Mouse (Mus musculus): ENCODE results near the gene Cytl1. TPM values are rescaled to one million over a fixed set of nuclear protein-coding genes. Genes with fewer than 3 reads are reported as not detected.

Cytl1 gene
- polyA plus RNA-seq, 1 experiment from 2014 or later: 1.2 TPM

DNA sequence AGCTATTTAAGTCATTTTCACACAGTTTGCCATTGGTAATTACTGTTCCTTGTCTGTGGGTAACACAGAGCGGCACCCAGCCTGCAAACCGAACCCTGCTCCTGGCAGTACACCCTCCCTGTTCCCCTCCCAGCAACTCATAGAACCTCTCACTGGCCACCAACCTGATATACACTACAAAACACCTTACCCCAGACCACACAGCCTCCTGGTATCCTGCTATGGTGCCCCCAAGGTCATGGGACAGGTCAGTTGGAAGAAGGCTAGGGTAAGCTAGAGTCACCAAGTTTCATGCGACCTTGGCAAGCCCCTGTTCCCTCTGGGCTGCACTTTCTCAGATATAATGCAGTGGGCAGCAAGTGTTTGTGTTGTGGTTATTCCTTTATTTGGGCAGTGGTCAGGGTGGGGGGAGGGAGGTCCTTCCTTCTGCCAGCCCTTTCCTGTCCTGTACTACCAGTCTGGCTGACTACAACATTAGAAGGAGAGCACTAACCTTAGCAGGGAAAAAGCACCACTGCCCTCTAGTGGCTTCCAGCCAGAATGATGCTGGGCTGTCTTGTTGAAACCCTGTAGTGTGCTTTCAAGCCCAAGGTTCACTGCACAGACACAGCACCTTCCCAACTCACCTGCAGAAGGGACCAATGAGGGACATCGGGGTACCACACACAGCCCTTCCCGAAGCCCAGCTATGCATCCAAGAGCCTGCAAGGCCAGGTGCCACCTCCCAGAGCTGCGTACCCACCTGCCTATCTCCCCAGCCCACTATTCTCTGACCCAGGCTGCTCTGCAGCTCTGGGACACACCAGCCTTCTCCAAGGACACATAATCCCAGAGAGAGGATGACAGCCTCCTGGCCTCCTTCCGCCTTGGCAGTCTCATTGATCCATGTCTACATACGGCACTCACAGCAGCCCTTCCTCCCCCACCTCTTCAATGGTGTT lies 17.0 kb downstream of the Cytl1 start:
- H3K27ac ChIP-seq (replicated peaks; ENCODE audit: low read depth, low read length): no peak overlapping the region
- ATAC-seq (replicated peaks; ENCODE audit: insufficient number of reproducible peaks, low FRiP score, low TSS enrichment, low read depth): peak; percentile 45
- WGBS: 58% methylated on average over 8 of the region's 8 CpGs

DNA sequence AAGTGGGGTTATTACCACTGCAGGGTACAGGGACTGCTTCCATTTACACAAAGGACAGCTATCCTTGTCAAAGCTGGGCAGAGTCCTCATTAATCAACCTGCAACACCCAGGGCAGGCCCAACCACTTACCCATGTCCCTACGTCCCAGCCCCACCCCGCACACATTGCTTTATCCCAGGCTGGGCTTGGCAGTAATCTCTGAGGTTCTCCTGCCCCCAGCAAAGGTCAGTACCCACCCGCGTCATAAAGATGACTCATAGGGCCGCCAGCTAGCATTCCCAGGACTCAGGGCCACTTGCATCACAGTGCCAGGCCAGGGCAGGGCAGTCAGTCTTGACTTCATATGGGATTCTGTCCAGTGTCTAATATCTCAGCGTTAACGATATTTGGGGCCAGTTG lies 18.0 kb downstream of the Cytl1 start:
- no peak for DNase-seq (ENCODE audit: low spot score)
- Histone ChIP-seq H3K27me3 (ENCODE audit: control insufficient read depth, insufficient read depth, low read length) (no peaks in the 10 kb centered on the region), H3K36me3 (replicated peaks; ENCODE audit: control insufficient read depth, insufficient read depth, low read depth, low read length) (no peaks in the 10 kb centered on the region), H3K9ac (replicated peaks; ENCODE audit: low read length) (no peak overlapping the region), H3K27ac (replicated peaks; ENCODE audit: low read depth, low read length) (no peak overlapping the region), H3K9me3 (replicated peaks; ENCODE audit: control insufficient read depth, low read length) (no peaks in the 10 kb centered on the region), H3K4me2 (ENCODE audit: low read depth, low read length) (no peak overlapping the region), H3K4me1 (ENCODE audit: control insufficient read depth, insufficient read depth, low read length) (no peaks in the 10 kb centered on the region; the same call in 1 of the 2 replicates), H3K4me3 (ENCODE audit: low read depth, low read length) (no peak overlapping the region)
- 84% methylated on average over 7 of the region's 7 CpGs for WGBS
- no peak for ATAC-seq (replicated peaks; ENCODE audit: insufficient number of reproducible peaks, low FRiP score, low TSS enrichment, low read depth)

More for the DNA sequence above, 17.0 kb downstream of the Cytl1 start:
- H3K9ac ChIP-seq (replicated peaks; ENCODE audit: low read length): no peak overlapping the region
- no peaks in the 10 kb centered on the region for H3K27me3 ChIP-seq (ENCODE audit: control insufficient read depth, insufficient read depth, low read length)
- no peak overlapping the region for H3K4me2 ChIP-seq (ENCODE audit: low read depth, low read length)
- no peaks in the 10 kb centered on the region; the same call in 1 of the 2 replicates for H3K4me1 ChIP-seq (ENCODE audit: control insufficient read depth, insufficient read depth, low read length)
- H3K36me3 ChIP-seq (replicated peaks; ENCODE audit: control insufficient read depth, insufficient read depth, low read depth, low read length): no peaks in the 10 kb centered on the region
- no peak overlapping the region for H3K4me3 ChIP-seq (ENCODE audit: low read depth, low read length)
- H3K9me3 ChIP-seq (replicated peaks; ENCODE audit: control insufficient read depth, low read length): no peaks in the 10 kb centered on the region
- DNase-seq (ENCODE audit: low spot score): peak; percentile 88

DNA sequence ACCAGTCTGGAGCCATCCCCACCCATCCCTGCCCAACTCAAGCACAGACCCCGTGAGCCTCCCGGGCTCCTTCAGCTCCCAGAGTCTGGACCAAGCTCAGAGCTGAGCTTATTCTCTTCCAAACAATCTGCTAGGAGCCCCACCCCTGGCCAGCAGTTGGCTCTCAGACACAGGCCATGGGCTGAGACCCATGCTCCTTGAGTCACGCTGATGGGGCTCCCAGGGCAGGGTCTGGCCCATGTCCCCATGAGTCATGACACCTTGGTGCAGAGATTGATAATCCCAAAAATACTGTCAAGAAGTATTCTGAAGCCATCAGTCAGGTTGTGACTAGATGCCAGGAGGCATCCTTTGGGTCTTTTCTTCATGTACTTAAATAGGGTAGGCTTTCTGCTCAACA lies 26.7 kb downstream of the Cytl1 start:
- no peak for DNase-seq (ENCODE audit: low spot score)
- H3K9me3 ChIP-seq (replicated peaks; ENCODE audit: control insufficient read depth, low read length): no peaks in the 10 kb centered on the region
- H3K36me3 ChIP-seq (replicated peaks; ENCODE audit: control insufficient read depth, insufficient read depth, low read depth, low read length): no peaks in the 10 kb centered on the region
- no peak overlapping the region for H3K4me3 ChIP-seq (ENCODE audit: low read depth, low read length)
- 87% methylated on average over 3 of the region's 3 CpGs for WGBS
- no peak overlapping the region for H3K9ac ChIP-seq (replicated peaks; ENCODE audit: low read length)
- no peaks in the 10 kb centered on the region for H3K4me1 ChIP-seq (ENCODE audit: control insufficient read depth, insufficient read depth, low read length)
- H3K4me2 ChIP-seq (ENCODE audit: low read depth, low read length): no peak overlapping the region
- no peaks in the 10 kb centered on the region for H3K27me3 ChIP-seq (ENCODE audit: control insufficient read depth, insufficient read depth, low read length)
- ATAC-seq (replicated peaks; ENCODE audit: insufficient number of reproducible peaks, low FRiP score, low TSS enrichment, low read depth): no peak
- H3K27ac ChIP-seq (replicated peaks; ENCODE audit: low read depth, low read length): no peak overlapping the region

DNA sequence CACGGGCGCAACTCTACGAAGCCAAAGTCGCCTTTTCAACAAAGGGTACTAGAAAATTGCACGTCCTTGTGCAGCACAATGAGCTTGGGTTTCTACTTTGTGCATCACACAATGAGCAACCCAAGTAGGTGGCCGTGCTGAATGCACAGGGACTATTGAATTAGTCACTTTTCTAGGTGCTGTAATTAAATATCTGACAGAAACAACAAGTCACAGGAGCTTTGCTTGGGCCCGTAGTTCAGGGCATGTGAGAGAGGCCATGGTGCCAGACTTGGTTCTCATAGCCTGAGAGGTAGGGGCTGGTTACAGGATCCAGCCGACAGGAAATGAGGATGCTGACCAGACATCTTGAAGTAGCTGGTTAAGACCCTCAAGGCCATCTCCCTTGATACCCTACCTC lies 30.5 kb downstream of the Cytl1 start:
- H3K36me3 ChIP-seq (replicated peaks; ENCODE audit: control insufficient read depth, insufficient read depth, low read depth, low read length): no peaks in the 10 kb centered on the region
- no peaks in the 10 kb centered on the region for H3K27me3 ChIP-seq (ENCODE audit: control insufficient read depth, insufficient read depth, low read length)
- no peak overlapping the region for H3K4me2 ChIP-seq (ENCODE audit: low read depth, low read length)
- no peak overlapping the region for H3K4me3 ChIP-seq (ENCODE audit: low read depth, low read length)
- DNase-seq (ENCODE audit: low spot score): no peak
- H3K27ac ChIP-seq (replicated peaks; ENCODE audit: low read depth, low read length): no peak overlapping the region
- H3K4me1 ChIP-seq (ENCODE audit: control insufficient read depth, insufficient read depth, low read length): no peaks in the 10 kb centered on the region; the same call in 1 of the 2 replicates
- 62% methylated on average over 8 of the region's 8 CpGs for WGBS
- ATAC-seq (replicated peaks; ENCODE audit: insufficient number of reproducible peaks, low FRiP score, low TSS enrichment, low read depth): no peak
- H3K9me3 ChIP-seq (replicated peaks; ENCODE audit: control insufficient read depth, low read length): no peaks in the 10 kb centered on the region
- H3K9ac ChIP-seq (replicated peaks; ENCODE audit: low read length): no peak overlapping the region

DNA sequence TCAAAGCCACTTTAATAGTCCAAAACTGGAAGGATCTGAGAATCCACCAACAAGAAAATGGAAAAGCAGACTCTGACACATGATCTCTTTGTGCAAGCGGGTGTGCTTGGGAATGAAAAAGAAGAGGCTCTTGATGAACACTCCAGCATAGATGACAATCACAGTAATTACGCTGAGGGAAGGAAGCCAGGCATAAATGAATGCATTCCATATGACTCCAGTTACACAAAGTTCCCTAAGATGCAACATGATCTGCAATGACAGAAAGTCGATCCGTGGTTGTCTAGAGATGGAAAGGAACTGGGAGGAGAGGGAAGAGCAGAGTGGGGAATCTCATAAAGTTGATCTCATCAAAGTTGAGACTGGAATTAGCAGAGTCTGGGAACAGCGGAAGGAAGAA lies 31.9 kb downstream of the Cytl1 start:
- H3K4me2 ChIP-seq (ENCODE audit: low read depth, low read length): no peak overlapping the region
- ATAC-seq (replicated peaks; ENCODE audit: insufficient number of reproducible peaks, low FRiP score, low TSS enrichment, low read depth) (no peak), DNase-seq (ENCODE audit: low spot score) (peak; percentile 35)
- no peaks in the 10 kb centered on the region for H3K36me3 ChIP-seq (replicated peaks; ENCODE audit: control insufficient read depth, insufficient read depth, low read depth, low read length)
- H3K9ac ChIP-seq (replicated peaks; ENCODE audit: low read length): no peak overlapping the region
- H3K4me3 ChIP-seq (ENCODE audit: low read depth, low read length): no peak overlapping the region
- H3K27me3 ChIP-seq (ENCODE audit: control insufficient read depth, insufficient read depth, low read length): no peaks in the 10 kb centered on the region
- H3K4me1 ChIP-seq (ENCODE audit: control insufficient read depth, insufficient read depth, low read length): no peaks in the 10 kb centered on the region; the same call in 1 of the 2 replicates
- no peaks in the 10 kb centered on the region for H3K9me3 ChIP-seq (replicated peaks; ENCODE audit: control insufficient read depth, low read length)
- H3K27ac ChIP-seq (replicated peaks; ENCODE audit: low read depth, low read length): no peak overlapping the region
- 47% methylated on average over 5 of the region's 5 CpGs for WGBS

DNA sequence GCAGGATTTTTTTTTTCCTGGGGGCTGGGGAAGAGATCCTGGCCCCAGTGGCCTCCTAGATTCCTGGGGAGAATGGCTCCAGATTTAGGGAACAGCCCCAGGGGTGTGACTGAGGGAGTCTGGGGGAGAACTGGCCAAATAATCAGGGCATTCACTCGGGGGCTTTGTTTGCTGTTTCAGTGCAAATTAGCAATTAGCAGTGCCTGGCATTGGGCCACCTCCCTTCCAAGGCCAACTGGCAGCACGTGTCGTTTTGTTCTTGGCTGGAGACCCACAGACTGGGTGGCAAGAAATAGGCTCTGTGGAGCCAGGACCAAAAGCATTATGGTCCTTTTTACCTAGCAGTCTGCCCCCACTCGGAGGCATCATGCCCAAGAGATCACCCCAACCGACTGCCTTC lies 33.7 kb downstream of the Cytl1 start:
- H3K9ac ChIP-seq (replicated peaks; ENCODE audit: low read length): no peak overlapping the region
- no peak overlapping the region for H3K4me2 ChIP-seq (ENCODE audit: low read depth, low read length)
- ATAC-seq (replicated peaks; ENCODE audit: insufficient number of reproducible peaks, low FRiP score, low TSS enrichment, low read depth) (no peak), DNase-seq (ENCODE audit: low spot score) (no peak)
- no peaks in the 10 kb centered on the region for H3K27me3 ChIP-seq (ENCODE audit: control insufficient read depth, insufficient read depth, low read length)
- 12% methylated on average over 5 of the region's 5 CpGs for WGBS
- no peak overlapping the region for H3K4me3 ChIP-seq (ENCODE audit: low read depth, low read length)
- H3K4me1 ChIP-seq (ENCODE audit: control insufficient read depth, insufficient read depth, low read length): no peaks in the 10 kb centered on the region; the same call in 1 of the 2 replicates
- H3K27ac ChIP-seq (replicated peaks; ENCODE audit: low read depth, low read length): no peak overlapping the region
- no peaks in the 10 kb centered on the region for H3K9me3 ChIP-seq (replicated peaks; ENCODE audit: control insufficient read depth, low read length)
- H3K36me3 ChIP-seq (replicated peaks; ENCODE audit: control insufficient read depth, insufficient read depth, low read depth, low read length): no peaks in the 10 kb centered on the region

DNA sequence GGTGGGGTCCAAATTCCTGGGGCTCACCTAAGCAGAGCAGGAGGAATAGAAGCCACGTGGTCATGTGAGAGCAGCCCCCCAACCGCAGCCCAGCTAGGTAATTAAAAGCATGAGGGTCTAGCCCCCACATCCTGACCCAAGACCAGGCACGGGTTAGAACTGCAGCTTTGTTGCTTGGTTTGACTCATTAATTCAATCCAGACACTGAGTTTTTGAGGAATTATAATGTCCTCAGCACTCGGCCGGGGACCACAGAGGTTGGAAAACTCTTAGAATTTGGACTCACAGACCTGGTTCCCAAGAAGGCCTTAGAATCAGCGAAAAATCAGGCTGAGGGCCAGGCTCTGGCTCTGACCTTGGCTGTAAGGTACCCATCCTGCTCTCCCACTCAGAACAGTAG lies 35.6 kb downstream of the Cytl1 start:
- DNase-seq (ENCODE audit: low spot score): peak; percentile 51
- ATAC-seq (replicated peaks; ENCODE audit: insufficient number of reproducible peaks, low FRiP score, low TSS enrichment, low read depth): no peak
- Histone ChIP-seq H3K4me3 (ENCODE audit: low read depth, low read length) (no peak overlapping the region), H3K27ac (replicated peaks; ENCODE audit: low read depth, low read length) (no peak overlapping the region), H3K27me3 (ENCODE audit: control insufficient read depth, insufficient read depth, low read length) (no peaks in the 10 kb centered on the region), H3K4me1 (ENCODE audit: control insufficient read depth, insufficient read depth, low read length) (no peaks in the 10 kb centered on the region; the same call in 1 of the 2 replicates), H3K36me3 (replicated peaks; ENCODE audit: control insufficient read depth, insufficient read depth, low read depth, low read length) (no peaks in the 10 kb centered on the region), H3K9me3 (replicated peaks; ENCODE audit: control insufficient read depth, low read length) (no peaks in the 10 kb centered on the region), H3K9ac (replicated peaks; ENCODE audit: low read length) (no peak overlapping the region), H3K4me2 (ENCODE audit: low read depth, low read length) (no peak overlapping the region)
- 43% methylated on average over 6 of the region's 6 CpGs for WGBS

DNA sequence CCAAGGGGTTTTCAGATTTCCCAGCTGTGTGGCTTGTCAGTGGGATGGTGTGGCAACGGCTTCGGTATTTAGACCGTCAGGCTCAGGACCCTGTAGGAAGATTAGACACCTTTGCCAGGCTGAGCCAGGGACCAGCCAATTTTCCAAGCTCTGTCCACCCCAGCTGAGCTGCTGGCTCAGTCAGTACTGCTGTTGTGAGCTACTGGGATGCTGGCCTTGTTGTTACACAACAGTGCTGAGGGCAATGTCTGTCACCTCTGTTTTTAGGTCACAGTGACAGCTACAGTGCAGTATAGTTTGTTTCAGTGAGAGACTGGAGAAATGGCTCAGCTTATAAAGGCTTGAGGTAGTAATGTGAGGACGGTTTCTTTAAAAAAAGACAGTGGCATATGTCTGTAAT lies 38.7 kb downstream of the Cytl1 start:
- no peak for DNase-seq (ENCODE audit: low spot score)
- H3K36me3 ChIP-seq (replicated peaks; ENCODE audit: control insufficient read depth, insufficient read depth, low read depth, low read length): no peaks in the 10 kb centered on the region
- H3K4me1 ChIP-seq (ENCODE audit: control insufficient read depth, insufficient read depth, low read length): no peaks in the 10 kb centered on the region
- H3K9ac ChIP-seq (replicated peaks; ENCODE audit: low read length): 0 out of 2 replicates have a peak overlapping the region, but pooled peaks have one; percentile 6
- no peaks in the 10 kb centered on the region for H3K9me3 ChIP-seq (replicated peaks; ENCODE audit: control insufficient read depth, low read length)
- no peaks in the 10 kb centered on the region for H3K27me3 ChIP-seq (ENCODE audit: control insufficient read depth, insufficient read depth, low read length)
- no peak overlapping the region for H3K27ac ChIP-seq (replicated peaks; ENCODE audit: low read depth, low read length)
- no peak overlapping the region for H3K4me2 ChIP-seq (ENCODE audit: low read depth, low read length)
- ATAC-seq (replicated peaks; ENCODE audit: insufficient number of reproducible peaks, low FRiP score, low TSS enrichment, low read depth): no peak
- 64% methylated on average over 4 of the region's 4 CpGs for WGBS
- H3K4me3 ChIP-seq (ENCODE audit: low read depth, low read length): no peak overlapping the region

Data from embryonic facial prominence, embryonic 11.5 days (tissue).